ENCODE assay signal across 14 mouse cellular contexts in the genomic region with DNA sequence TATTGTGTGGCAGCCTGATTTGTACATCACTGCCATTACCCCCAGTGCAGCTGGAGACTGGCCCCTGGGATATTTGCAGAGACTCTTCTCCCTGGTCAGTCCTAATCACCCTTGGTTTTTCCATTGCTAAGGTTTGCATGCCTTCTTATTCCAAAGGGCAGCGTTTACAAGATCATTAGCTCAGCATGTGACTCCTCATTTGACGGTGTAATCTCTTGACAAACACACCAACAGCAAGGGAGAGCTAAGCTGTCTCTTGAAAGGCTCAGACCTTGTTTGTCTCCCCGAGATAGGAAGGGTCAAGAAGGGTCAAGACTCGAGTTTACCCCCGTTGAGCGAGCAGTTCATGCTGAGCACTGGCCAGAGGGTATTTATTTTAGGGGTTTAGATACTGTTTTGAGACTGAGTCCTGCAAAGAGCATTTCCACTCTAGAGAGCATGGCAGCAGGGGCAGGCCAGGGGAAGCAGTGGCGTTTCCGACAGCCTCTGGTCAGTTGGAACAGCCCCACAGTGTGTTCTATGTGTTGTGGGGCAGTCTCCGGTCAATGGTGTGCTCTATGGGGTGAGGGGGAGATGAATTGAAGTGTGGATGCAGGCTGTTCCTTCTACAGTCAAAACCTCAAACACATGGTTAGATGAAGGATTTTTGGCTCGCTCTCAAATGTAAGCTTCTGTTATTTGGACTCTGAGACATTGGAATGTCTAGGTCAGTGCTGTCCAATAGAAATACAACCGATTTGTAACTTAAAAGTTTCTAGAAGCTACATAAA.
DNase-seq lines count a peak whose midpoint lies in the region; ATAC-seq and TF ChIP-seq lines count a peak whose summit lies in the region.
"Had no signal": no experiment of that assay in that cellular context is flagged by ENCODE, and none has a peak within 500 bp of the region (broad histone marks: within the 10 kb centered on the region; RNA-seq: fewer than 3 reads in every experiment).

No protein-coding gene starts in this region.

- TF ChIP-seq RAD21 in CH12.LX (IDR thresholded peaks at IDR 0.05; ENCODE audit: low read depth, low read length) = no peak

- TF ChIP-seq POLR2A in CH12.LX (IDR thresholded peaks at IDR 0.05; ENCODE audit: low read depth, low read length) = 0 out of 2 replicates have a peak, but pooled peaks have one; percentile 1

- dilution Hi-C loops in CH12.LX (cut with MboI; ENCODE audit: extremely low pct_ligation_motif_present, extremely low pct_unique_long_range_greater_than_20kb, low sequenced_read_pairs) = no loop called here

- H3K79me2 ChIP-seq in CH12.LX (replicated peaks; ENCODE audit: control insufficient read depth, extremely low read depth, insufficient read depth, poor library complexity, severe bottlenecking) = no peaks in the 10 kb centered on the region

- in situ Hi-C loops in CH12.LX (cut with MboI; ENCODE audit: low pct_ligation_motif_present, low pct_unique_long_range_greater_than_20kb, low sequenced_read_pairs) = no loop called here

- H3K36me3 ChIP-seq in CH12.LX (replicated peaks in 1 of 2; ENCODE audit: control insufficient read depth in 1 of 2, insufficient read depth in 1 of 2, low read length in 1 of 2) = peaks cover 9 to 18% of the 10 kb centered on the region in 2 experiments
- H3K36me3 ChIP-seq in kidney, postnatal 0 days (ENCODE audit: insufficient read depth, low read length) = no peaks in the 10 kb centered on the region
- H3K36me3 ChIP-seq: hindbrain, embryonic 10.5 days; stomach, embryonic 15.5 days had no signal

- H3K27me3 ChIP-seq in CH12.LX (replicated peaks) = no peaks in the 10 kb centered on the region
- H3K27me3 ChIP-seq in kidney, postnatal 0 days (ENCODE audit: insufficient read depth, low read length) = no peaks in the 10 kb centered on the region

- H3K4me1 ChIP-seq in CH12.LX (ENCODE audit: control insufficient read depth in 1 of 2, insufficient read depth in 2 of 2) = peaks cover 5 to 26% of the 10 kb centered on the region in 2 experiments
- peaks cover 13% of the 10 kb centered on the region; the same call in 1 of the 2 replicates for H3K4me1 ChIP-seq in kidney, postnatal 0 days (replicated peaks; ENCODE audit: insufficient read depth, low read length)

- H3K4me2 ChIP-seq in CH12.LX (ENCODE audit: insufficient read depth, low read depth, poor library complexity, severe bottlenecking) = no peak overlapping the region
- H3K4me2 ChIP-seq in kidney, postnatal 0 days (ENCODE audit: low read length) = 0 out of 2 replicates have a peak overlapping the region, but pooled peaks have one; percentile 14
- H3K4me2 ChIP-seq: stomach, embryonic 15.5 days had no signal

- DNase-seq in embryo, embryonic 9.5 days (ENCODE audit: extremely low spot score) = peak; percentile 34
- DNase-seq in embryo, embryonic 11 days = no peak
- no peak for DNase-seq in layer of hippocampus, adult 2 months (ENCODE audit: low spot score in 2 of 2)
- DNase-seq in layer of hippocampus, postnatal 36 days = no peak
- no peak for DNase-seq in CH12.LX (ENCODE audit: extremely low read depth)
- peak; percentile 87 for DNase-seq in kidney, postnatal 0 days (ENCODE audit: low spot score)
- DNase-seq in thymus, postnatal 0 days (ENCODE audit: low spot score) = no peak
- DNase-seq in ovary, postnatal 10 days (ENCODE audit: low spot score) = no peak
- DNase-seq: cerebellum, adult 2 months; midbrain, embryonic 14.5 days; thymus, postnatal 14 days had no signal

- H3K27ac ChIP-seq in layer of hippocampus, adult 2 months = peak overlapping the region; percentile 23; the same call in 1 of the 2 replicates
- H3K27ac ChIP-seq in CH12.LX (ENCODE audit: insufficient read depth, low read depth) = no peak overlapping the region
- peak overlapping the region; percentile 68 for H3K27ac ChIP-seq in kidney, postnatal 0 days
- H3K27ac ChIP-seq: hindbrain, embryonic 10.5 days; stomach, embryonic 15.5 days had no signal

- no peak for TF ChIP-seq CTCF in layer of hippocampus, adult 2 months (conservative IDR thresholded peaks at IDR 0.05)
- TF ChIP-seq CTCF in CH12.LX (conservative IDR thresholded peaks at IDR 0.05 in 1 of 2, IDR thresholded peaks at IDR 0.05 in 1 of 2; ENCODE audit: low read depth in 2 of 2, low read length in 2 of 2) = no peak
- TF ChIP-seq CTCF in kidney, postnatal 0 days (IDR thresholded peaks at IDR 0.05; ENCODE audit: low read depth) = no peak

- WGBS in kidney, postnatal 0 days = 33% methylated on average over 11 of the region's 11 CpGs

- no peak overlapping the region for H3K9ac ChIP-seq in CH12.LX (ENCODE audit: insufficient read depth, low read depth)
- no peak overlapping the region for H3K9ac ChIP-seq in kidney, postnatal 0 days (ENCODE audit: low read depth, low read length)
- H3K9ac ChIP-seq: stomach, embryonic 15.5 days had no signal

- no peak for TF ChIP-seq EP300 in CH12.LX (IDR thresholded peaks at IDR 0.05; ENCODE audit: low read length)

- H3K9me3 ChIP-seq in CH12.LX (replicated peaks; ENCODE audit: low read length) = no peaks in the 10 kb centered on the region
- H3K9me3 ChIP-seq in kidney, postnatal 0 days (replicated peaks; ENCODE audit: low read length) = no peaks in the 10 kb centered on the region
- H3K9me3 ChIP-seq: hindbrain, embryonic 10.5 days; stomach, embryonic 15.5 days had no signal

- ATAC-seq in kidney, postnatal 0 days (replicated peaks; ENCODE audit: low FRiP score, low read depth) = no peak
- ATAC-seq: inflammation-experienced regulatory T-cells, adult 6 months had no signal

- H3K4me3 ChIP-seq in layer of hippocampus, adult 2 months = no peak overlapping the region
- no peak overlapping the region for H3K4me3 ChIP-seq in CH12.LX (replicated peaks in 1 of 3; ENCODE audit: low read depth in 2 of 3, low read length in 2 of 3, poor library complexity in 1 of 3)
- no peak overlapping the region for H3K4me3 ChIP-seq in kidney, postnatal 0 days (replicated peaks; ENCODE audit: low read depth, low read length)
- H3K4me3 ChIP-seq: hindbrain, embryonic 10.5 days; stomach, embryonic 15.5 days had no signal

TF ChIP-seq in CH12.LX, 34 proteins besides CTCF, POLR2A, EP300 and RAD21:
- TF ChIP-seq CHD1 (IDR thresholded peaks at IDR 0.05; ENCODE audit: low read depth, low read length) = no peak

Comparison
In these comparisons a context has a peak if more than half of its experiments do, and no peak if none do; other contexts are left out.
1. DNase-seq: peak in embryo, embryonic 9.5 days (single experiment) and kidney, postnatal 0 days (single experiment); none in embryo, embryonic 11 days (single experiment), layer of hippocampus, adult 2 months (0 of 2), layer of hippocampus, postnatal 36 days (0 of 2), CH12.LX (single experiment), thymus, postnatal 0 days (single experiment) and ovary, postnatal 10 days (single experiment).